22 mouse cellular contexts compared by ENCODE assay signal in the genomic region with DNA sequence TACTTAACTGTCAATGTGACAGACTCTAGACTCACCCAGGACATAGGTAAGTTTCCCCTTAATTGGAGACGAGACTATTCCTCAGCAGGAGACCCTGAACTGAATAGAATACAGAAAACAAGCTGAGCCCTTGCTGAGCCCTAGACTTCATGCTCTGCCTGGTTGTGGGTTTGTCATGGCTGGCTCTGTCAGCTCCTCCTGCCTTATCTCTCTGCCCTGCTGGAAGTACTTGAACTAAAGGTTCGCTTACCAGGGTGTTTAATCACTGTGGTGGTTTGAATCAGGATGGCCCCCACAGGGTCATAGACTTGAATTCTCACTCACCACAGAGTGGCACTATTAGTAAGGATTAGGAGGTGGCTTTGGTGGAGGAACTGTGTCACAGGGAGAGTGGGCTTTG.
A peak's percentile ranks its signal among the peaks of the same experiment; 100 is the strongest.
DNase-seq lines count a peak whose midpoint lies in the region; ATAC-seq and TF ChIP-seq lines count a peak whose summit lies in the region.
"Had no signal": no experiment of that assay in that cellular context is flagged by ENCODE, and none has a peak within 500 bp of the region (broad histone marks: within the 10 kb centered on the region; RNA-seq: fewer than 3 reads in every experiment).

No protein-coding gene starts in this region.

- H3K4me3 ChIP-seq in liver, embryonic 11.5 days (ENCODE audit: low read depth, low read length): no peak overlapping the region
- no peak overlapping the region for H3K4me3 ChIP-seq in MEL (ENCODE audit: control insufficient read depth in 1 of 2, insufficient read depth in 1 of 2, low read depth in 2 of 2, low read length in 2 of 2)
- H3K4me3 ChIP-seq: embryonic facial prominence, embryonic 10.5 days; embryonic facial prominence, embryonic 13.5 days; erythroblast, embryonic 14.5 days; forebrain, embryonic 12.5 days; forebrain, embryonic 15.5 days; hindbrain, embryonic 12.5 days; hindbrain, embryonic 15.5 days had no signal

- DNase-seq in liver, embryonic 11.5 days (ENCODE audit: low spot score): no peak
- DNase-seq in liver (no peak), MEL (ENCODE audit: low read depth, low spot score) (peak; percentile 47)
- no peak for DNase-seq in urinary bladder, postnatal 4 days (ENCODE audit: low spot score in 2 of 2)
- DNase-seq in left cerebral cortex, postnatal 14 days (ENCODE audit: low spot score in 2 of 2): no peak
- DNase-seq: adrenal gland, adult 2 months; adrenal gland, postnatal 14 days; B cell, adult 2 months; embryo, embryonic 11 days; gastrocnemius, postnatal 10 days; heart, adult 11 months had no signal

- H3K27ac ChIP-seq in liver, embryonic 11.5 days (ENCODE audit: low read depth, low read length): no peak overlapping the region
- no peak overlapping the region for H3K27ac ChIP-seq in MEL (ENCODE audit: control insufficient read depth, low read depth, low read length)
- H3K27ac ChIP-seq: embryonic facial prominence, embryonic 10.5 days; embryonic facial prominence, embryonic 13.5 days; forebrain, embryonic 12.5 days; hindbrain, embryonic 12.5 days; hindbrain, embryonic 15.5 days had no signal

- no peaks in the 10 kb centered on the region for H3K36me3 ChIP-seq in liver, embryonic 11.5 days (ENCODE audit: control insufficient read depth, insufficient read depth, low read length)
- H3K36me3 ChIP-seq in MEL (ENCODE audit: control insufficient read depth in 1 of 2, insufficient read depth in 2 of 2, low read length in 2 of 2): no peaks in the 10 kb centered on the region
- H3K36me3 ChIP-seq: embryonic facial prominence, embryonic 10.5 days; embryonic facial prominence, embryonic 13.5 days; forebrain, embryonic 12.5 days; forebrain, embryonic 15.5 days; hindbrain, embryonic 12.5 days; hindbrain, embryonic 15.5 days had no signal

- 50% methylated on average over 2 of the region's 2 CpGs for WGBS in liver, embryonic 11.5 days

- no peak; a peak in 1 of 6 replicates for TF ChIP-seq CTCF in MEL (IDR thresholded peaks at IDR 0.05 in 2 of 3, conservative IDR thresholded peaks at IDR 0.05 in 1 of 3; ENCODE audit: control insufficient read depth in 1 of 3, insufficient read depth in 1 of 3, low read depth in 2 of 3, low read length in 3 of 3, poor library complexity in 1 of 3, severe bottlenecking in 1 of 3)

- 0 out of 2 replicates have a peak, but pooled peaks have one; percentile 41 for ATAC-seq in liver, embryonic 11.5 days (replicated peaks; ENCODE audit: low FRiP score)
- ATAC-seq in megakaryocyte progenitor cell, adult 5-6 weeks (replicated peaks; ENCODE audit: poor library complexity): peak; percentile 69

- H3K27me3 ChIP-seq in liver, embryonic 11.5 days (replicated peaks; ENCODE audit: control insufficient read depth, insufficient read depth, low read length): no peaks in the 10 kb centered on the region
- no peaks in the 10 kb centered on the region for H3K27me3 ChIP-seq in MEL (ENCODE audit: control insufficient read depth in 1 of 2, insufficient read depth in 2 of 2, low read length in 2 of 2)
- H3K27me3 ChIP-seq: CH12.LX; embryonic facial prominence, embryonic 13.5 days; forebrain, embryonic 12.5 days; forebrain, embryonic 15.5 days; hindbrain, embryonic 12.5 days; hindbrain, embryonic 15.5 days; Patski had no signal

- TF ChIP-seq EP300 in MEL (IDR thresholded peaks at IDR 0.05; ENCODE audit: low read depth in 1 of 2, low read length in 2 of 2): no peak

- no peak; the same call in 1 of the 2 replicates for TF ChIP-seq RAD21 in MEL (IDR thresholded peaks at IDR 0.05; ENCODE audit: low read depth, low read length)

- no peaks in the 10 kb centered on the region for H3K79me2 ChIP-seq in MEL (ENCODE audit: control insufficient read depth, insufficient read depth, low read length, poor library complexity)

- no peak overlapping the region for H3K9ac ChIP-seq in liver, embryonic 11.5 days (ENCODE audit: low read depth, low read length)
- H3K9ac ChIP-seq in MEL (ENCODE audit: control insufficient read depth, low read depth, low read length, poor library complexity, severe bottlenecking): no peak overlapping the region
- H3K9ac ChIP-seq: embryonic facial prominence, embryonic 13.5 days; forebrain, embryonic 12.5 days; forebrain, embryonic 15.5 days; hindbrain, embryonic 12.5 days; hindbrain, embryonic 15.5 days had no signal

- 0 out of 2 replicates have a peak, but pooled peaks cover under 1% of the 10 kb centered on the region for H3K4me1 ChIP-seq in liver, embryonic 11.5 days (replicated peaks; ENCODE audit: control insufficient read depth, insufficient read depth, low read length)
- H3K4me1 ChIP-seq in MEL (ENCODE audit: control insufficient read depth in 1 of 2, insufficient read depth in 2 of 2, low read length in 2 of 2): no peaks in the 10 kb centered on the region

- H3K9me3 ChIP-seq in liver, embryonic 11.5 days (ENCODE audit: control insufficient read depth, low read length): no peaks in the 10 kb centered on the region
- no peaks in the 10 kb centered on the region for H3K9me3 ChIP-seq in MEL (replicated peaks; ENCODE audit: insufficient read depth, low read length)
- H3K9me3 ChIP-seq: embryonic facial prominence, embryonic 10.5 days; embryonic facial prominence, embryonic 13.5 days; forebrain, embryonic 12.5 days; forebrain, embryonic 15.5 days; hindbrain, embryonic 12.5 days; hindbrain, embryonic 15.5 days had no signal

- intact Hi-C loops in left cerebral cortex, postnatal 14 days (cut with DNase I): no loop called here

- no peak for TF ChIP-seq POLR2A in MEL (IDR thresholded peaks at IDR 0.05; ENCODE audit: control insufficient read depth in 1 of 2, insufficient read depth in 1 of 2, low read depth in 1 of 2, low read length in 2 of 2, poor library complexity in 1 of 2)

- no peak overlapping the region for H3K4me2 ChIP-seq in liver, embryonic 11.5 days
- H3K4me2 ChIP-seq: embryonic facial prominence, embryonic 13.5 days; forebrain, embryonic 12.5 days; forebrain, embryonic 15.5 days; heart, embryonic 11.5 days; hindbrain, embryonic 12.5 days; hindbrain, embryonic 15.5 days had no signal

TF ChIP-seq in MEL, 35 proteins besides CTCF, POLR2A, EP300 and RAD21:
- no peak for TF ChIP-seq MAFK (IDR thresholded peaks at IDR 0.05; ENCODE audit: borderline replicate concordance, low read depth, low read length)
- peak; percentile 16; the same call in 1 of the 2 replicates for TF ChIP-seq SMC3 (IDR thresholded peaks at IDR 0.05; ENCODE audit: low read depth, low read length)
- peak; percentile 26; the same call in 1 of the 2 replicates for TF ChIP-seq GATA1 (IDR thresholded peaks at IDR 0.05; ENCODE audit: low read depth, low read length)
TF ChIP-seq in MEL: peak in this region for 2.
